Mouse (Mus musculus) liver, embryonic 14.5 days (tissue): ENCODE measurements at regions not wholly inside any gene's neighbourhood (a gene's known extent, or its start where the extent isn't known, plus 50 kb on each side); places are given as distances from the start of the nearest gene placed in this dataset.

ENCODE experiments used
- ATAC-seq: fragments of 200-750 bp; cut with Nextera tagmentation; 2 replicates; pipeline ENCODE4 v1.8.0; 2017; ENCODE audit warnings: moderate number of reproducible peaks, mild to moderate bottlenecking, moderate library complexity; ENCODE audit not compliant: insufficient read depth
- DNase-seq, 3 experiments: peaks; one replicate each; pipeline ENCODE4 v3.0.0-alpha.2; 2012 to 2013; ENCODE audit warnings: low read depth in 3 of 3, low spot score in 3 of 3
- H3K27ac ChIP-seq: fragments of 300-500 bp; sonication (generic); 2 replicates; pipeline ENCODE4 v1.5.1; 2014; ENCODE audit warnings: moderate library complexity, mild to moderate bottlenecking, control low read depth, inconsistent platforms
- H3K27me3 ChIP-seq: fragments of 300-500 bp; sonication (generic); 2 replicates; pipeline ENCODE4 v1.6.1; 2014; ENCODE audit warnings: mild to moderate bottlenecking, low read length, moderate library complexity; ENCODE audit not compliant: control insufficient read depth, insufficient read depth
- H3K36me3 ChIP-seq: fragments of 300-500 bp; sonication (generic); replicated peaks from 2 replicates; pipeline ENCODE4 v1.6.1; 2014; ENCODE audit warnings: low read depth; ENCODE audit not compliant: control insufficient read depth, insufficient read depth
- H3K4me1 ChIP-seq, 2 experiments: fragments of 200-500 bp in 1 of 2; fragments of 300-500 bp in 1 of 2; sonication (generic) in 1 of 2; replicated peaks; 2 replicates each; pipeline ENCODE4 v1.6.1; 2012 to 2014; ENCODE audit warnings: antibody characterized with exemption in 1 of 2, inconsistent platforms in 1 of 2, low read length in 1 of 2; ENCODE audit not compliant: control insufficient read depth in 2 of 2, insufficient read depth in 2 of 2
- H3K4me2 ChIP-seq: fragments of 300-500 bp; sonication (generic); 2 replicates; pipeline ENCODE4 v1.6.1; 2014; ENCODE audit warnings: low read depth, mild to moderate bottlenecking, control low read depth, moderate library complexity
- H3K4me3 ChIP-seq, 2 experiments: fragments of 200-500 bp in 1 of 2; fragments of 300-500 bp in 1 of 2; sonication (generic) in 1 of 2; 2 replicates each; pipeline ENCODE4 v1.5.1; 2012 to 2014; ENCODE audit warnings: low read depth in 2 of 2, low read length in 2 of 2, mild to moderate bottlenecking in 2 of 2, control low read depth in 1 of 2, inconsistent platforms in 1 of 2, moderate library complexity in 1 of 2; ENCODE audit not compliant: insufficient read depth in 1 of 2
- H3K9ac ChIP-seq: fragments of 300-500 bp; sonication (generic); replicated peaks from 2 replicates; pipeline ENCODE4 v1.6.1; 2014; ENCODE audit warnings: mild to moderate bottlenecking, control low read depth, moderate library complexity
- H3K9me3 ChIP-seq: fragments of 300-500 bp; sonication (generic); 2 replicates; pipeline ENCODE4 v1.6.1; 2016; ENCODE audit warnings: low read length, mixed read lengths; ENCODE audit not compliant: control insufficient read depth
- CTCF ChIP-seq: IDR thresholded peaks from 2 replicates; pipeline ENCODE4 v1.5.1; 2016; ENCODE audit warnings: antibody characterized with exemption, low read depth, control low read depth
- EP300 ChIP-seq: IDR thresholded peaks from 2 replicates; pipeline ENCODE4 v1.6.1; 2016; ENCODE audit warnings: antibody characterized with exemption, low read depth
- WGBS: fragments of 180-500 bp; shearing (Covaris S2); extraction: QIAGEN DNeasy Blood & Tissue Kit; methylation state at CpG from one replicate; pipeline ENCODE4 v1.1.7; 2014; ENCODE audit not compliant: insufficient replicate concordance; 5-methylcytosine and 5-hydroxymethylcytosine counted together

DNA sequence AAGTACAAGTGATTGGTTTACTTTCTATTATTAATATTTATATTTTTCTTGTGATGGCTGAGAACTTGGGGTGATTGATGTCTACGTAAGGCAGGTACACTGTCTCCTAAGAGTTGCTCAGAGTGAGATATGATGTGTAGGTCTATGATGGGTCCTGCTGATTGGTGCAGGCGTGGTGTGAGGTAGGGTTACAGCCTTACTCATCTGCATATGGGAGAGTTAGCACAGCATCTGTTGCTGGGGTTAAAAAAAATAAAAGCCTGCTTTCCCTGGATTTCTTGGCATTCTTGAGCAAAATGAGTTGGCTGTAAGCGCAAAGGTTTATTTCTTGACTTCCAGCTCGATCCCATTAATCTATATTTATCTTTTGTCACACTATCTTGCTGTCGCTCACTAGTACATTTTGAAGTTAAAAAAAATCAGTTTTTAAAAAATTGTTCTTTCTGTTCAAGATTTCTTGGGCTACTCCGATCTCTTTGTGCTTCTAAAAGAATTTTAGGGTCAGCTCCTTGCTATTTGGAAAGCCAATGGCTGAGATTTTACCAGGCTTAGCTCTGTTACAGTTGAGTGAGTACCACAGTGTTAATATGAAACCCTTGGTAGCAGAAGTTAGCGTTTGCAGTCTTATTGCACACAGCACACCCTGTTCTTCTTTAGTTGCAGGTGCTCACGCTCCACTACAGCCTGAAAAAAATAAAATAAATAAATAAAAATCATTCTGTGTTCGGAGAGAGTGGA, 482.0 kb downstream of the Plekhb2 start:
- DNase-seq (no peak), ATAC-seq (no peak)
- TF ChIP-seq EP300 (no peak), CTCF (no peak)
- no peaks in the 10 kb centered on the region for H3K4me1 ChIP-seq
- 57% methylated on average over 9 of the region's 9 CpGs for WGBS
- no peaks in the 10 kb centered on the region for H3K9me3 ChIP-seq
- H3K27ac ChIP-seq = no peak overlapping the region
- H3K27me3 ChIP-seq = no peaks in the 10 kb centered on the region
- H3K36me3 ChIP-seq = no peaks in the 10 kb centered on the region
- H3K4me2 ChIP-seq = no peak overlapping the region
- no peak overlapping the region for H3K4me3 ChIP-seq
- no peak overlapping the region for H3K9ac ChIP-seq

DNA sequence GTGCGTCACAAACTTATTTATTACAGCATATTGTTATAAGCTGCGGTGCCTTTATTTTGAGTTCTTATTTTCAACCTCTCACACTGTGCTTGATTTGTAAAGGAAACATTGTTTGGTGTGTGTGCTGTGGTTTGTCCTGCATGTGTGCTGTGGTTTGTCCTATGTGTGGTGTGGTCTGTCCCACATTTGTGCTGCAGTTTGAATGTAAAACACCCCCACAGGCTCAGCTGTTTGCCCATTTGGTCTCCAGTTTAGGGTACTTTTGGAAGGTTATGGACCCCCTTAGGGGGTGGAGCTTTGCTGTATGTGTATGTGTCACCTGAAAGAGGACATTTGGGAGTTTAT, 482.5 kb downstream of the Plekhb2 start:
- H3K4me1 ChIP-seq = no peaks in the 10 kb centered on the region
- H3K4me3 ChIP-seq = no peak overlapping the region
- H3K36me3 ChIP-seq = no peaks in the 10 kb centered on the region
- no peak overlapping the region for H3K4me2 ChIP-seq
- TF ChIP-seq EP300 (no peak), CTCF (no peak)
- no peak overlapping the region for H3K27ac ChIP-seq
- DNase-seq (no peak), ATAC-seq (no peak)
- no peak overlapping the region for H3K9ac ChIP-seq
- H3K27me3 ChIP-seq = no peaks in the 10 kb centered on the region
- WGBS = 78% methylated on average over 2 of the region's 2 CpGs
- no peaks in the 10 kb centered on the region for H3K9me3 ChIP-seq

DNA sequence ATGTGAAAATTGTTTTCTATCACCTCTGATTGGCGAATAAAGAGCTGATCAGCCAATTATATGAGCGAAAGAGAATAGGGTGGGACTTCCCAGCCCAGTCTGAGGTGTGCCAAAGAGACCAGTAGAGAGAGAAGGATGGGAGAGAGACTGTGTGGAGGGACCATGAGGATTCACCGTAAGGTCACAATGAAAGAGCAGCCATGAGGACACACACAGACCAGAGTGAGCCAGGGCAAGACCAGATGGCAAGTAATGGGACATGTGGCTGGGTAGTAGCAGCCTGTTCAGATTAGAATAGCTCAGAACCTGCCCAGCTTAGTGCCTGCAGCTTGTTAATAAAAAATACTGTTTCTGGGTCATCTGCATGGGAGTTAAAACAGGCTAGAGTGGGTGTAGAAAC, 487.9 kb downstream of the Plekhb2 start:
- Histone ChIP-seq H3K36me3 (no peaks in the 10 kb centered on the region), H3K4me2 (no peak overlapping the region), H3K9me3 (no peaks in the 10 kb centered on the region), H3K9ac (no peak overlapping the region), H3K4me3 (no peak overlapping the region), H3K27me3 (no peaks in the 10 kb centered on the region), H3K27ac (no peak overlapping the region), H3K4me1 (peaks cover 0 to 2% of the 10 kb centered on the region in 2 experiments; a peak in 2 of 4 replicates)
- no peak for TF ChIP-seq EP300
- TF ChIP-seq CTCF = no peak
- DNase-seq (no peak), ATAC-seq (no peak)
- 56% methylated on average over 3 of the region's 3 CpGs for WGBS

DNA sequence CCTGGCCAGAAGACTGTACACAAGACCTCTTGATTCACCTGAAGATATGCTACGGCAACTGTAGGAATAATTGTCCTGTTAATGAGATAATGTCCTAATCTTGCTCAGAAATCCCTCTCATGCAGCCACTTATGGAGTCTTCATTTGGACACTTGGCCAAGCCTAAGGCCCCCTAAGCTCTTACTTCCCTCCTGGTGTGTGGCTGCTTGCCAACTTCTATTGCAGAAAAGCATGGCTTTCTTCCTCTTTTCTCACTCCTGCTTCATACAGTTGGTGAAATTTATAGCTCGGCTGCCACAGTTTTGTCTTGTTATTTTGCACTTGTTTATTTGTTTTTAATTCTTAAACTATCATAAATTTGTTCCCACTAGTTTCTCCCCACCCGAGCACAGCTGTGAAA, 488.4 kb downstream of the Plekhb2 start:
- 36% methylated on average over 3 of the region's 3 CpGs for WGBS
- Histone ChIP-seq H3K9me3 (no peaks in the 10 kb centered on the region), H3K27ac (no peak overlapping the region), H3K4me1 (peaks cover 0 to 2% of the 10 kb centered on the region in 2 experiments; a peak in 2 of 4 replicates), H3K9ac (no peak overlapping the region), H3K4me2 (no peak overlapping the region), H3K27me3 (no peaks in the 10 kb centered on the region), H3K4me3 (no peak overlapping the region), H3K36me3 (no peaks in the 10 kb centered on the region)
- ATAC-seq (no peak), DNase-seq (no peak)
- TF ChIP-seq EP300 (no peak), CTCF (no peak)

DNA sequence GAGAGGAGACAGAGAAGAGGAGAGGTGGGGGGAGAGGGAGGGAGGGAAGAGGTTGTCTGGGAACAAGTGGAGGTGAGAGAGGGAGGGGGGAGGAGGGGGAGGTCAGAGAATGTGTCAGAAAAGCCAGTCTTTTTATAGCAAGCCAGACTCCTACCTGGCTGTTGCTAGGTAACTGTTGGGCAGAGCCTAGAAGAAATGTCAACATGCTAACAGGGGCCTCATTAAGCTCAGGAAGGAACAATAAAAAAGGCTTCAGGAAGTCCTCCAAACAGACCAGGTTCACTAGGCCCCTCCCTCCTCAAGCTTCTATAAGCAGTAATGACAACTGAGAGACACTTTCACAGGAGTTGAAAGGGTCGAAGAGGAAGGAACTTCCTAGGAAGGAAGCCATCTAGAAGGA, 494.8 kb downstream of the Plekhb2 start:
- H3K9ac ChIP-seq = no peak overlapping the region
- no peak overlapping the region for H3K4me3 ChIP-seq
- DNase-seq (no peak), ATAC-seq (no peak)
- H3K27me3 ChIP-seq = no peaks in the 10 kb centered on the region
- 23% methylated on average over 1 of the region's 1 CpGs for WGBS
- TF ChIP-seq CTCF (no peak), EP300 (no peak)
- H3K9me3 ChIP-seq = no peaks in the 10 kb centered on the region
- H3K36me3 ChIP-seq = no peaks in the 10 kb centered on the region
- no peak overlapping the region for H3K27ac ChIP-seq
- no peaks in the 10 kb centered on the region for H3K4me1 ChIP-seq
- no peak overlapping the region for H3K4me2 ChIP-seq
